Mouse (Mus musculus) neural tube, embryonic 11.5 days (tissue): Measurements from ENCODE around the gene Rpgrip1l. TPM values are rescaled to one million over a fixed set of nuclear protein-coding genes. Genes with fewer than 3 reads are reported as not detected.
A peak's percentile ranks its signal among the peaks of the same experiment; 100 is the strongest.

Experiments
- ATAC-seq: fragments of 200-750 bp; cut with Nextera tagmentation; 2 replicates; pipeline ENCODE4 v1.8.0; 2017; ENCODE audit warnings: moderate number of reproducible peaks, mild to moderate bottlenecking, moderate TSS enrichment, moderate library complexity; ENCODE audit not compliant: insufficient read depth, low FRiP score, low TSS enrichment
- DNase-seq: peaks from one replicate; pipeline ENCODE4 v3.0.0-alpha.2; 2015; ENCODE audit warnings: low spot score
- H3K27ac ChIP-seq: fragments of 300-500 bp; sonication (generic); 2 replicates; pipeline ENCODE4 v1.5.1; 2014; ENCODE audit warnings: low read depth, mild to moderate bottlenecking, low read length
- H3K27me3 ChIP-seq: fragments of 300-500 bp; sonication (generic); 2 replicates; pipeline ENCODE4 v1.6.1; 2014; ENCODE audit warnings: mild to moderate bottlenecking, low read length, mixed read lengths; ENCODE audit not compliant: control insufficient read depth, insufficient read depth
- H3K36me3 ChIP-seq: fragments of 300-500 bp; sonication (generic); 2 replicates; pipeline ENCODE4 v1.6.1; 2014; ENCODE audit warnings: mild to moderate bottlenecking, low read length, moderate library complexity, mixed read lengths; ENCODE audit not compliant: control insufficient read depth, insufficient read depth
- H3K4me1 ChIP-seq: fragments of 300-500 bp; sonication (generic); 2 replicates; pipeline ENCODE4 v1.6.1; 2014; ENCODE audit warnings: low read length, mixed read lengths; ENCODE audit not compliant: control insufficient read depth, insufficient read depth
- H3K4me2 ChIP-seq: fragments of 300-500 bp; sonication (generic); 2 replicates; pipeline ENCODE4 v1.6.1; 2014; ENCODE audit warnings: low read depth, mild to moderate bottlenecking, moderate library complexity
- H3K4me3 ChIP-seq: fragments of 300-500 bp; sonication (generic); 2 replicates; pipeline ENCODE4 v1.5.1; 2014; ENCODE audit warnings: low read depth, low read length
- H3K9ac ChIP-seq: fragments of 300-500 bp; sonication (generic); 2 replicates; pipeline ENCODE4 v1.6.1; 2014; ENCODE audit warnings: mild to moderate bottlenecking, low read length
- H3K9me3 ChIP-seq: fragments of 300-500 bp; sonication (generic); 2 replicates; pipeline ENCODE4 v1.6.1; 2016; ENCODE audit warnings: low read length; ENCODE audit not compliant: control insufficient read depth
- WGBS: fragments of 180-500 bp; shearing (Covaris S2); extraction: QIAGEN DNeasy Blood & Tissue Kit; methylation state at CpG from one replicate; pipeline ENCODE4 v1.1.7; 2014; 5-methylcytosine and 5-hydroxymethylcytosine counted together
- polyA plus RNA-seq: library from polyadenylated mRNA; unstranded; fragments of >200 nt; fragmentation: Nextera tagmentation; extraction: Ambion mirVana; gene quantifications from 2 replicates; pipeline ENCODE4 v1.2.1, GENCODE M21; 2014

Rpgrip1l gene
- 13.6 and 14.5 TPM in 2 replicates for polyA plus RNA-seq

GRCm38 (mm10) chr8:91312835-91313832 is at the start of gene Rpgrip1l, which contains the start of gene Fto:
TSS of gene Rpgrip1l (minus strand) at chr8:91313262.
TSS of gene Fto (plus strand) at chr8:91313525.
- no peaks in the 10 kb centered on the region for H3K9me3 ChIP-seq
- H3K4me3 ChIP-seq: peak within 1 kb of the TSS; percentile 63
- H3K4me2 ChIP-seq: peak within 1 kb of the TSS; percentile 78
- peaks cover 15% of the 10 kb centered on the region; the same call in 1 of the 2 replicates for H3K4me1 ChIP-seq
- peak within 1 kb of the TSS; percentile 81 for H3K9ac ChIP-seq
- DNase-seq: peak; percentile 97
- ATAC-seq: peak; percentile 99
- 0 out of 2 replicates have a peak within 1 kb of the TSS, but pooled peaks have one; percentile 42 for H3K27ac ChIP-seq
- no peaks in the 10 kb centered on the region for H3K36me3 ChIP-seq
- no peaks in the 10 kb centered on the region for H3K27me3 ChIP-seq
- under 1% methylated on average over 59 of the region's 59 CpGs for WGBS

- DNase-seq (no peak), ATAC-seq (no peak)
- peaks cover 7% of the 10 kb centered on the region; the same call in 1 of the 2 replicates for H3K27me3 ChIP-seq
- H3K4me2 ChIP-seq: no peak overlapping the region
- H3K36me3 ChIP-seq: no peaks in the 10 kb centered on the region
- no peak overlapping the region for H3K4me3 ChIP-seq
- no peaks in the 10 kb centered on the region for H3K9me3 ChIP-seq
- 79% methylated on average over 10 of the region's 10 CpGs for WGBS
- H3K4me1 ChIP-seq: peaks cover 20% of the 10 kb centered on the region
- no peak overlapping the region for H3K27ac ChIP-seq
- H3K9ac ChIP-seq: no peak overlapping the region
These were observed 47.7 kb upstream of the Rpgrip1l start for GRCm38 (mm10) chr8:91360644-91361357.

- Histone ChIP-seq H3K27ac (no peak overlapping the region), H3K4me2 (no peak overlapping the region), H3K4me1 (peaks cover 20% of the 10 kb centered on the region), H3K4me3 (no peak overlapping the region), H3K9me3 (no peaks in the 10 kb centered on the region), H3K36me3 (no peaks in the 10 kb centered on the region), H3K27me3 (peaks cover 7% of the 10 kb centered on the region; the same call in 1 of the 2 replicates), H3K9ac (no peak overlapping the region)
- WGBS: 70% methylated on average over 9 of the region's 9 CpGs
- ATAC-seq (no peak), DNase-seq (no peak)
These were observed 46.4 kb upstream of the Rpgrip1l start for GRCm38 (mm10) chr8:91359511-91359910.

- H3K27ac ChIP-seq: no peak overlapping the region
- no peak overlapping the region for H3K4me2 ChIP-seq
- peaks cover 15% of the 10 kb centered on the region for H3K4me1 ChIP-seq
- DNase-seq (no peak), ATAC-seq (no peak)
- H3K9ac ChIP-seq: no peak overlapping the region
- no peaks in the 10 kb centered on the region for H3K9me3 ChIP-seq
- peaks cover 3% of the 10 kb centered on the region; the same call in 1 of the 2 replicates for H3K27me3 ChIP-seq
- 85% methylated on average over 5 of the region's 5 CpGs for WGBS
- H3K4me3 ChIP-seq: no peak overlapping the region
- no peaks in the 10 kb centered on the region for H3K36me3 ChIP-seq
These were observed 45.0 kb upstream of the Rpgrip1l start for GRCm38 (mm10) chr8:91358016-91358415.

- Histone ChIP-seq H3K9me3 (no peaks in the 10 kb centered on the region), H3K4me2 (no peak overlapping the region), H3K36me3 (no peaks in the 10 kb centered on the region), H3K4me1 (peaks cover 15% of the 10 kb centered on the region), H3K9ac (no peak overlapping the region), H3K4me3 (no peak overlapping the region), H3K27me3 (peaks cover 3% of the 10 kb centered on the region; the same call in 1 of the 2 replicates), H3K27ac (no peak overlapping the region)
- ATAC-seq: no peak
- WGBS: 95% methylated on average over 4 of the region's 4 CpGs
- no peak for DNase-seq
These were observed 44.5 kb upstream of the Rpgrip1l start for GRCm38 (mm10) chr8:91357493-91358014.

GRCm38 (mm10) chr8:91355956-91356699 is 43.1 kb upstream of the Rpgrip1l start:
- 67% methylated on average over 11 of the region's 11 CpGs for WGBS
- peak; percentile 35; the same call in 1 of the 2 replicates for ATAC-seq
- Histone ChIP-seq H3K4me2 (no peak overlapping the region), H3K4me3 (no peak overlapping the region), H3K9ac (no peak overlapping the region), H3K4me1 (peaks cover 15% of the 10 kb centered on the region), H3K36me3 (no peaks in the 10 kb centered on the region), H3K27me3 (no peaks in the 10 kb centered on the region), H3K9me3 (no peaks in the 10 kb centered on the region), H3K27ac (no peak overlapping the region)
- DNase-seq: no peak

GRCm38 (mm10) chr8:91355301-91355905 is 42.3 kb upstream of the Rpgrip1l start:
- H3K36me3 ChIP-seq: no peaks in the 10 kb centered on the region
- ATAC-seq (no peak), DNase-seq (no peak)
- 43% methylated on average over 10 of the region's 10 CpGs for WGBS
- 0 out of 2 replicates have a peak overlapping the region, but pooled peaks have one; percentile 17 for H3K27ac ChIP-seq
- no peak overlapping the region for H3K9ac ChIP-seq
- 0 out of 2 replicates have a peak overlapping the region, but pooled peaks have one; percentile 12 for H3K4me2 ChIP-seq
- peaks cover 15% of the 10 kb centered on the region for H3K4me1 ChIP-seq
- no peaks in the 10 kb centered on the region for H3K27me3 ChIP-seq
- H3K9me3 ChIP-seq: no peaks in the 10 kb centered on the region
- H3K4me3 ChIP-seq: no peak overlapping the region
